Mouse (Mus musculus): ENCODE results near the gene Asphd2.

DNA sequence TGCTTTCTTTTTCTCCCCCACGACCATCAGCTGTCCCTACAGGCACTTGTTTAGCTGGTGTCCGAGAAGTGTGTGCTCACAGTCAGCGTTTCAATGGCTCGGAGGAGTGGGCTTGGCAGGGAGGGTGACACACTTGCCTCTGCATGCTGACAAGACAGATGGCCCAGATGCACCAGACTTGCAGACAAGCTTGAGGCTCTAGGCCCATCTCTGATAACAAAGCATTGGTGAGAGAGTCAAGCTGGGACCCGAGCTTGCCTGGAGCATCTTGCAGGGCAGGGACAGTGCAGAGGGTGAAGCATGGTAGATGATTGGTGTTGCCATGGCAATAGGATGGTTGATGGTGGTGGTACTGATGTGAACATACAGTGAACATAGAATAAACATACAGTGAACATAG is 14.6 kb upstream of the Asphd2 start:
- no peak for TF ChIP-seq POLR2A (IDR thresholded peaks at IDR 0.05; ENCODE audit: insufficient read depth, low read depth, low read length)
- TF ChIP-seq CTCF (IDR thresholded peaks at IDR 0.05), result no peak

All from heart, adult 2 months (tissue).